Mouse (Mus musculus): ENCODE measurements at regions not wholly inside any gene's neighbourhood (a gene's known extent, or its start where the extent isn't known, plus 50 kb on each side); places are given as distances from the start of the nearest gene placed in this dataset.

DNA sequence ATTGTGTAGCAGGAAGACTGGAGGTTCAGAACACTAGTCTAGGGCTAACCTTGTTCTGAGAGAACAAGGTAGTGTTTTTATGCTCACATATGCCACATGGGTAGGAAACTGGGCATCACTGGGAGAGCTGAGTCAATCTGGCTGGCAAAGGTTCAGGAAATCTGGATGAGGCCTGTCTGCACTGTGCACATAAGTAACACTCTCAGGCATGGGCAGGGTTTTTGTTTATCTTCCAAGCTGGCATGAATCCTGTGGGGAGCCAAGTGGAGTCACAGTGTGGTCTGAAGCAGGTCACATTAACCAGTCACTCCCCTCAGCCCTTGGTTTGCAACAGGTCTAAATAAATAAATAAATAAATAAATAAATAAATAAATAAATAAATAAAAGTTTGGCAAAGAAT is 53.0 kb upstream of the Nt5e start:
- TF ChIP-seq POLR2A (IDR thresholded peaks at IDR 0.05; ENCODE audit: low read depth, low read length), result no peak
- no peak for TF ChIP-seq CTCF (IDR thresholded peaks at IDR 0.05; ENCODE audit: extremely low read depth, insufficient read length, insufficient replicate concordance, low read depth, low read length)

Measured in small intestine, adult 2 months (tissue).